Mouse (Mus musculus) right cerebral cortex, postnatal 36 days (tissue): ENCODE measurements at regions not wholly inside any gene's neighbourhood (a gene's known extent, or its start where the extent isn't known, plus 50 kb on each side); places are given as distances from the start of the nearest gene placed in this dataset.

Experiments used
- DNase-seq, 2 experiments: peaks; one replicate each; pipeline ENCODE4 v3.0.0; 2022; ENCODE audit warnings: low spot score in 2 of 2, mixed read lengths in 1 of 2

GRCm38 (mm10) chr3:157842872-157843271 is 82.0 kb downstream of the Cth start:
- DNase-seq: no peak

- no peak for DNase-seq
These were observed 83.6 kb downstream of the Cth start for GRCm38 (mm10) chr3:157841164-157841719.

- no peak for DNase-seq
These were observed 120.6 kb downstream of the Cth start for GRCm38 (mm10) chr3:157804307-157804706.

GRCm38 (mm10) chr3:157803356-157803755 is 121.5 kb downstream of the Cth start:
- no peak for DNase-seq

- no peak for DNase-seq
These were observed 137.2 kb downstream of the Cth start for GRCm38 (mm10) chr3:157787559-157788256.

GRCm38 (mm10) chr3:157781071-157781470 is 143.8 kb downstream of the Cth start:
- no peak for DNase-seq

GRCm38 (mm10) chr3:157777779-157778178 is 147.1 kb downstream of the Cth start:
- no peak for DNase-seq

- DNase-seq: no peak
These were observed 161.2 kb downstream of the Cth start for GRCm38 (mm10) chr3:157763487-157764199.

GRCm38 (mm10) chr3:157759856-157760255 is 165.0 kb downstream of the Cth start:
- no peak for DNase-seq

- DNase-seq: no peak
These were observed 170.1 kb downstream of the Cth start for GRCm38 (mm10) chr3:157754826-157755225.

- DNase-seq: no peak
These were observed 174.6 kb downstream of the Cth start for GRCm38 (mm10) chr3:157750266-157750665.

GRCm38 (mm10) chr3:157748395-157749037 is 176.4 kb downstream of the Cth start:
- no peak for DNase-seq

- no peak for DNase-seq
These were observed 176.3 kb downstream of the Ptger3 start for GRCm38 (mm10) chr3:157743000-157743399.

- no peak for DNase-seq
These were observed 173.1 kb downstream of the Ptger3 start for GRCm38 (mm10) chr3:157739628-157740294.

- DNase-seq: no peak
These were observed 165.6 kb downstream of the Ptger3 start for GRCm38 (mm10) chr3:157732136-157732940.

GRCm38 (mm10) chr3:157729711-157730367 is 163.1 kb downstream of the Ptger3 start:
- DNase-seq: no peak

GRCm38 (mm10) chr3:157724542-157724941 is 157.8 kb downstream of the Ptger3 start:
- DNase-seq: no peak

- DNase-seq: no peak
These were observed 156.5 kb downstream of the Ptger3 start for GRCm38 (mm10) chr3:157723184-157723583.

- peak; percentile 24 to 38 for DNase-seq
These were observed 150.7 kb downstream of the Ptger3 start for GRCm38 (mm10) chr3:157717313-157717921.

- no peak for DNase-seq
These were observed 147.3 kb downstream of the Ptger3 start for GRCm38 (mm10) chr3:157714023-157714422.
